Mouse (Mus musculus) hematopoietic stem cell, adult 5-6 weeks (primary cell): ENCODE results near the gene Fgf22. TPM values are rescaled to one million over a fixed set of nuclear protein-coding genes. Genes with fewer than 3 reads are reported as not detected.

Experiments used
- ATAC-seq, 2 experiments: fragments of 125-278 bp in 1 of 2; replicated peaks in 1 of 2; 2 replicates each; pipeline ENCODE4 v1.8.0; 2016 to 2017; ENCODE audit warnings: inconsistent platforms in 2 of 2, mild to moderate bottlenecking in 2 of 2, moderate number of reproducible peaks in 2 of 2, low read depth in 1 of 2, moderate TSS enrichment in 1 of 2; ENCODE audit not compliant: low FRiP score in 2 of 2, poor library complexity in 2 of 2, severe bottlenecking in 2 of 2, insufficient read depth in 1 of 2, low TSS enrichment in 1 of 2
- total RNA-seq: library from RNA; stranded (forward); fragments of 172-1452, 232-1000 nt; gene quantifications from 2 replicates; pipeline ENCODE4 v1.2.3, GENCODE M21; 2017

Fgf22 gene
- total RNA-seq, 1 experiment from 2014 or later = not detected

DNA sequence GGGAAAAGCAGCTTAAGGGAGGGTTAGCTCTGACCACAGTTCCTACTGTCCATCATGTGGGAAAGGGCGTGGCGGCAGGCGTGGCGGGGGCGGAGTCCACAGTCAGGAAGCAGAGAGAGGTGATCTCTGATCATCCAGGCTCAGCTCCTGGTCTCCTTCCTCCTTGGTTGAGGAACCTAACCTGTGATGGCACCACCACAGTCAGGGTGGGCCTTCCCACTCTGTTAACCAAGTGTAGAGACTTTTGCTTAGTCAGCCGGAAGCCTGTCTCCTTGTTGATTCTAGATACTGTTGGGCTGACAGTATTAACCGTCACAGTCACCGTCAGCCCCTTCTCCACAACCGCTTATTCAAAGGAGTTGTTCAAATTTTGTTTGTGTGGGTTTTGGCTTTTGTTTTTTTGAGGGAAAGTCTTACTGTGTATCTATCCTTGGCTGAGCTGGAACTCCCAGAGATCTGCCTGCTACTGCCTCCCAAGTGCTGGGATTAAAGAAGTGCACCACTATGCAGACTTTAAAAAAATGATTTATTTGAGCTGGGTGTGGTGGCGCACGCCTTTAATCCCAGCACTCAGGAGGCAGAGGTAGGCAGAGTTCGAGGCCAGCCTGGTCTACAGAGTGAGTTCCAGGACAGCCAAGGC, 43.5 kb downstream of the Fgf22 start:
- peak; percentile 51 to 71 for ATAC-seq

GRCm38 (mm10) chr10:79800508-79800907, 45.6 kb downstream of the Fgf22 start:
- no peak for ATAC-seq

- ATAC-seq = no peak
Measured at GRCm38 (mm10) chr10:79801837-79802236, 47.0 kb downstream of the Fgf22 start.

DNA sequence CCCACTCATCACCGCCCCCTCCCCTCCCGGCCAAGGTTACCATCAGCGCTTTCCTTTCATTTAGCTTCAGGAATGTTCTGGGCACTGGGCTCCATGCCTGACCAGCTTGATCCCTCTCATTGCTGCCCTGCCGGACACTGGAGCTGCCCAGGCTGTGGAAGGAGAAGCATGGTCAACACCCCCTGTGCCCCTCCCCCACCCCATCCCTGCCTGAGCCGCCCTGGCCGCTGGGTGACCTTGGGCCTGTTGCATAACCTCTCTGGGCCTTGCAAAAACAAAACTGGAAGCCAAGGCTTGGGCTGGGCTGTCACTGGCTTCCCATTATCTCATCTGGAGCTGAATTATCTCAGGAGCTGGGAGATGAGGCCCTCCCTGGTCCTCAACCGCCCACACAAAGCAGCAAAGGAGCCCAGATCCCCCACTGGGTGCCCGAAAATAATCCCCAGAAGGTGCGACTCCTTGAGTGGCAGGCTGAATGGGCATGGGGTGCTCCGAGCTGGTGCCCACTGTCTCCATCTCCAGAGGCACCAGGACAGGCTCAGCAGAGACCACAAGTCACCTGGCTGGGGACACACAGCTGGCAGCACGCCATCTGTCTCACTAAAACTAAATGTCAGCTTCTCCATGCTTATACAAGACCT, 47.6 kb downstream of the Fgf22 start:
- no peak for ATAC-seq

GRCm38 (mm10) chr10:79803716-79804323, 48.9 kb downstream of the Fgf22 start:
- ATAC-seq = no peak

DNA sequence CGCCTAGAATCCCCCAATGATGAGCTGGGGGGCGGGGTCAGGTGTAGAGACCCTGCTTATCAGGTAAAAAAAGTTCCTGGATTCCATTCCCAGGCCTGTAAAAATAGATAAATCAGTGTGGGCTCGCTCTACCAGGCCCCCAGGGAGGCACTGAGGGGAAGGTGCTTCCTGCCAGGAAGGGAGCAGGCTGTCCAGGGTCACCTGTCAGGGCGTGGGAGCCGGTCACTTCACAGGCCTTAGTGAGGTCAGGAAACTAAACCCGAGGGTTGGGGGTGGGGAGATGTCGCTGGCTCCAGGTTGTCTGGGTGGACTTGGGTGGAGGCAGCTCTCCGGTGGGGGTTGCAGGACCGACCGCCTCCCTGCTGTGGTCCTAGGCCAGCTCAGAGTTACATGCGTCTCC, 50.8 kb downstream of the Fgf22 start:
- ATAC-seq = no peak

GRCm38 (mm10) chr10:79806331-79806730, 51.5 kb downstream of the Fgf22 start:
- no peak for ATAC-seq

- no peak for ATAC-seq
Measured at GRCm38 (mm10) chr10:79806972-79807371, 52.1 kb downstream of the Fgf22 start.

GRCm38 (mm10) chr10:79807826-79808225, 53.0 kb downstream of the Fgf22 start:
- no peak for ATAC-seq

Other genes starting within 250 kb of the Fgf22 start
- 7.4 and 11.1 TPM in 2 replicates for gene Plpp2, start 221.3 kb upstream of the Fgf22 start, total RNA-seq
- gene Mier2, start 199.9 kb upstream of the Fgf22 start, total RNA-seq = 17.9 and 18.5 TPM in 2 replicates
- not detected in 2 replicates for gene Theg, start 167.7 kb upstream of the Fgf22 start, total RNA-seq
- gene C2cd4c, start 141.1 kb upstream of the Fgf22 start, total RNA-seq = 0.10 TPM in 1 of 2 replicates, not detected in the other
- not detected in 2 replicates for gene Shc2, start 117.2 kb upstream of the Fgf22 start, total RNA-seq
- gene Odf3l2, start 109.3 kb upstream of the Fgf22 start, total RNA-seq = not detected in 2 replicates
- gene Madcam1, start 90.5 kb upstream of the Fgf22 start, total RNA-seq = not detected in 2 replicates
- 0.50 and 7.2 TPM in 2 replicates for gene Tpgs1, start 85.7 kb upstream of the Fgf22 start, total RNA-seq
- gene Cdc34, start 72.9 kb upstream of the Fgf22 start, total RNA-seq = 64.2 and 65.0 TPM in 2 replicates
- 0.94 TPM in 1 of 2 replicates, not detected in the other for gene Gzmm, start 66.1 kb upstream of the Fgf22 start, total RNA-seq
- gene Bsg, start 50.6 kb upstream of the Fgf22 start, total RNA-seq = 203 and 235 TPM in 2 replicates
- gene Hcn2, start 38.4 kb upstream of the Fgf22 start, total RNA-seq = 0.44 TPM in 1 of 2 replicates, not detected in the other
- 10.9 and 12.1 TPM in 2 replicates for gene Polrmt, start 8.5 kb upstream of the Fgf22 start, total RNA-seq
- 16.1 and 21.7 TPM in 2 replicates for gene Rnf126, start 11.9 kb downstream of the Fgf22 start, total RNA-seq
- gene Fstl3, start 22.2 kb downstream of the Fgf22 start, total RNA-seq = 0.99 and 1.6 TPM in 2 replicates
- 10.0 and 18.4 TPM in 2 replicates for gene Prss57, start 35.9 kb downstream of the Fgf22 start, total RNA-seq
- 8.8 and 12.4 TPM in 2 replicates for gene Palm, start 38.5 kb downstream of the Fgf22 start, total RNA-seq
- gene Misp, start 65.9 kb downstream of the Fgf22 start, total RNA-seq = 0.13 TPM in 1 of 2 replicates, not detected in the other
- 165 and 178 TPM in 2 replicates for gene Ptbp1, start 99.4 kb downstream of the Fgf22 start, total RNA-seq
- gene Prtn3, start 119.4 kb downstream of the Fgf22 start, total RNA-seq = 25.6 and 141 TPM in 2 replicates
- gene Plppr3, start 119.6 kb downstream of the Fgf22 start, total RNA-seq = 67.8 and 93.7 TPM in 2 replicates
- 41.4 and 147 TPM in 2 replicates for gene Elane, start 131.2 kb downstream of the Fgf22 start, total RNA-seq
- gene Cfd, start 135.8 kb downstream of the Fgf22 start, total RNA-seq = not detected in 2 replicates
- 26.8 and 34.2 TPM in 2 replicates for gene Med16, start 153.8 kb downstream of the Fgf22 start, total RNA-seq
- not detected in 2 replicates for gene Gm26602, start 155.8 kb downstream of the Fgf22 start, total RNA-seq
- 0.10 and 0.19 TPM in 2 replicates for gene Kiss1r, start 161.9 kb downstream of the Fgf22 start, total RNA-seq
- gene R3hdm4, start 166.1 kb downstream of the Fgf22 start, total RNA-seq = 56.9 and 83.5 TPM in 2 replicates
- gene Arid3a, start 172.0 kb downstream of the Fgf22 start, total RNA-seq = 7.6 and 10.1 TPM in 2 replicates
- gene Wdr18, start 205.1 kb downstream of the Fgf22 start, total RNA-seq = 19.3 and 23.0 TPM in 2 replicates
- gene Grin3b, start 215.6 kb downstream of the Fgf22 start, total RNA-seq = not detected in 2 replicates
- gene Tmem259, start 229.3 kb downstream of the Fgf22 start, total RNA-seq = 47.4 and 59.9 TPM in 2 replicates
- 62.2 and 103 TPM in 2 replicates for gene Cnn2, start 233.5 kb downstream of the Fgf22 start, total RNA-seq
- 11.5 and 15.9 TPM in 2 replicates for gene Abca7, start 241.4 kb downstream of the Fgf22 start, total RNA-seq